In the genomic region with DNA sequence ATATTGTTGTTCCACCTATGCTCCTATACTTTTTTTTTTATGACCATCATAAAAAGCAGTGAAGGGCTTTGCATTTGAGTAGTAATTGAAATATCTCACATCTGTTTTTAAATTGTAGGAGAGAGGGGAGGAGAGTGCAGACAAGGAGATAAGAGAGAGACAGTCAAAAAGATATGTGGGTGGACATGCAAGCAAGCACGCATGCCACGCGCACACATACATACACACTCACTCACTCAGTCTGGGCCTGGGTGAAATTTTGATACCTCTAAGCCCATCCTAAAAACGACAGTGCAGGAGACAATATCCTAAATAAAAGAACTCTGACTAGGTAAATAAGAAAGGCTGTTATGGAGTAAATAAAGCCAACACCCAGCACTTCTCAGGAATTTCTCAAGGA, we compare ENCODE assay signal across 26 mouse cellular contexts. TPM values are rescaled to one million over a fixed set of nuclear protein-coding genes. Genes with fewer than 3 reads are reported as not detected.
A peak's percentile ranks its signal among the peaks of the same experiment; 100 is the strongest.
DNase-seq lines count a peak whose midpoint lies in the region; ATAC-seq lines count a peak whose summit lies in the region.
"Had no signal": no experiment of that assay in that cellular context is flagged by ENCODE, and none has a peak within 500 bp of the region (broad histone marks: within the 10 kb centered on the region; RNA-seq: fewer than 3 reads in every experiment).

No protein-coding gene starts in this region.

- H3K4me3 ChIP-seq in liver, embryonic 11.5 days (ENCODE audit: low read depth, low read length), result no peak overlapping the region
- no peak overlapping the region for H3K4me3 ChIP-seq in intestine, embryonic 16.5 days (ENCODE audit: low read length)
- H3K4me3 ChIP-seq in liver, embryonic 16.5 days (ENCODE audit: low read depth, low read length), result no peak overlapping the region
- no peak overlapping the region for H3K4me3 ChIP-seq in forebrain, embryonic 13.5 days
- H3K4me3 ChIP-seq: embryonic facial prominence, embryonic 10.5 days; embryonic facial prominence, embryonic 13.5 days; erythroblast, embryonic 14.5 days; forebrain, embryonic 12.5 days; gastrocnemius, adult 2 months; hindbrain, embryonic 12.5 days; hindbrain, embryonic 15.5 days had no signal

- H3K9me3 ChIP-seq in liver, embryonic 11.5 days (ENCODE audit: control insufficient read depth, low read length), result no peaks in the 10 kb centered on the region
- H3K9me3 ChIP-seq in intestine, embryonic 16.5 days (ENCODE audit: control insufficient read depth, low read length), result no peaks in the 10 kb centered on the region
- H3K9me3 ChIP-seq in liver, embryonic 16.5 days (replicated peaks; ENCODE audit: control insufficient read depth, low read length), result no peaks in the 10 kb centered on the region
- no peaks in the 10 kb centered on the region for H3K9me3 ChIP-seq in forebrain, embryonic 13.5 days (replicated peaks)
- H3K9me3 ChIP-seq: embryonic facial prominence, embryonic 10.5 days; embryonic facial prominence, embryonic 13.5 days; forebrain, embryonic 12.5 days; G1E; hindbrain, embryonic 12.5 days; hindbrain, embryonic 15.5 days had no signal

- no peaks in the 10 kb centered on the region for H3K27me3 ChIP-seq in liver, embryonic 11.5 days (replicated peaks; ENCODE audit: control insufficient read depth, insufficient read depth, low read length)
- no peaks in the 10 kb centered on the region for H3K27me3 ChIP-seq in intestine, embryonic 16.5 days (replicated peaks; ENCODE audit: control insufficient read depth, insufficient read depth, low read length)
- no peaks in the 10 kb centered on the region for H3K27me3 ChIP-seq in liver, embryonic 16.5 days (ENCODE audit: control insufficient read depth, insufficient read depth, low read depth, low read length)
- H3K27me3 ChIP-seq in forebrain, embryonic 13.5 days, result no peaks in the 10 kb centered on the region
- H3K27me3 ChIP-seq: CH12.LX; embryonic facial prominence, embryonic 13.5 days; forebrain, embryonic 12.5 days; hindbrain, embryonic 12.5 days; hindbrain, embryonic 15.5 days had no signal

- DNase-seq in liver, embryonic 11.5 days (ENCODE audit: low spot score), result no peak
- no peak for DNase-seq in liver
- DNase-seq: adrenal gland, adult 8-10 months; adrenal gland, postnatal 25 days; B cell, adult 2 months; cerebellum, adult 11-12 months; cerebellum, adult 8-10 months; cerebellum, postnatal 10 days; cerebellum, postnatal 36 days; embryo, embryonic 11 days; gastrocnemius, adult 2 months; gastrocnemius, postnatal 14 days had no signal

- peak; percentile 68 for ATAC-seq in liver, embryonic 11.5 days (replicated peaks; ENCODE audit: low FRiP score)
- ATAC-seq in intestine, embryonic 16.5 days, result peak; percentile 44; the same call in 1 of the 2 replicates
- peak; percentile 79 for ATAC-seq in liver, embryonic 16.5 days (ENCODE audit: low read depth)
- no peak for ATAC-seq in frontal cortex, adult (ENCODE audit: low TSS enrichment)
- no peak for ATAC-seq in forebrain, embryonic 13.5 days
- ATAC-seq: forebrain, embryonic 16.5 days had no signal

- 84% methylated on average over 4 of the region's 4 CpGs for WGBS in liver, embryonic 11.5 days
- 76% methylated on average over 4 of the region's 4 CpGs for WGBS in intestine, embryonic 16.5 days
- 58% methylated on average over 4 of the region's 4 CpGs for WGBS in liver, embryonic 16.5 days (ENCODE audit: insufficient replicate concordance)
- 93% methylated on average over 4 of the region's 4 CpGs for WGBS in forebrain, embryonic 13.5 days

- 0 out of 2 replicates have a peak, but pooled peaks cover 2% of the 10 kb centered on the region for H3K4me1 ChIP-seq in liver, embryonic 11.5 days (replicated peaks; ENCODE audit: control insufficient read depth, insufficient read depth, low read length)
- no peaks in the 10 kb centered on the region for H3K4me1 ChIP-seq in intestine, embryonic 16.5 days (ENCODE audit: control insufficient read depth, insufficient read depth, low read length)
- H3K4me1 ChIP-seq in liver, embryonic 16.5 days (ENCODE audit: control insufficient read depth, low read depth, low read length), result no peaks in the 10 kb centered on the region
- no peaks in the 10 kb centered on the region for H3K4me1 ChIP-seq in forebrain, embryonic 13.5 days
- H3K4me1 ChIP-seq: embryonic facial prominence, embryonic 10.5 days; embryonic facial prominence, embryonic 13.5 days; forebrain, embryonic 12.5 days; hindbrain, embryonic 12.5 days; hindbrain, embryonic 15.5 days had no signal

- H3K9ac ChIP-seq in liver, embryonic 11.5 days (ENCODE audit: low read depth, low read length), result no peak overlapping the region
- H3K9ac ChIP-seq in intestine, embryonic 16.5 days (ENCODE audit: low read depth, low read length), result no peak overlapping the region
- H3K9ac ChIP-seq in liver, embryonic 16.5 days (ENCODE audit: low read depth, low read length), result no peak overlapping the region
- H3K9ac ChIP-seq in forebrain, embryonic 13.5 days, result no peak overlapping the region
- H3K9ac ChIP-seq: embryonic facial prominence, embryonic 13.5 days; forebrain, embryonic 12.5 days; hindbrain, embryonic 12.5 days; hindbrain, embryonic 15.5 days had no signal

- H3K27ac ChIP-seq in liver, embryonic 11.5 days (ENCODE audit: low read depth, low read length), result no peak overlapping the region
- no peak overlapping the region for H3K27ac ChIP-seq in intestine, embryonic 16.5 days (ENCODE audit: low read length)
- no peak overlapping the region for H3K27ac ChIP-seq in liver, embryonic 16.5 days (ENCODE audit: low read length)
- no peak overlapping the region for H3K27ac ChIP-seq in forebrain, embryonic 13.5 days
- H3K27ac ChIP-seq: embryonic facial prominence, embryonic 10.5 days; embryonic facial prominence, embryonic 13.5 days; forebrain, embryonic 12.5 days; gastrocnemius, adult 2 months; hindbrain, embryonic 12.5 days; hindbrain, embryonic 15.5 days had no signal

- H3K4me2 ChIP-seq in liver, embryonic 11.5 days, result no peak overlapping the region
- H3K4me2 ChIP-seq in intestine, embryonic 16.5 days (ENCODE audit: low read depth, low read length), result no peak overlapping the region
- no peak overlapping the region for H3K4me2 ChIP-seq in liver, embryonic 16.5 days (ENCODE audit: low read depth, low read length)
- no peak overlapping the region for H3K4me2 ChIP-seq in forebrain, embryonic 13.5 days
- H3K4me2 ChIP-seq: embryonic facial prominence, embryonic 13.5 days; forebrain, embryonic 12.5 days; heart, embryonic 11.5 days; hindbrain, embryonic 12.5 days; hindbrain, embryonic 15.5 days had no signal

- H3K36me3 ChIP-seq in liver, embryonic 11.5 days (ENCODE audit: control insufficient read depth, insufficient read depth, low read length), result no peaks in the 10 kb centered on the region
- H3K36me3 ChIP-seq in intestine, embryonic 16.5 days (ENCODE audit: control insufficient read depth, insufficient read depth, low read length), result 0 out of 2 replicates have a peak, but pooled peaks cover 3% of the 10 kb centered on the region
- H3K36me3 ChIP-seq in liver, embryonic 16.5 days (ENCODE audit: control insufficient read depth, insufficient read depth), result no peaks in the 10 kb centered on the region
- no peaks in the 10 kb centered on the region; the same call in 1 of the 2 replicates for H3K36me3 ChIP-seq in forebrain, embryonic 13.5 days (ENCODE audit: poor library complexity, severe bottlenecking)
- H3K36me3 ChIP-seq: hindbrain, embryonic 15.5 days had no signal

RNA-seq across cellular contexts. Expression of gene Slf1, which starts 16.6 kb away (rescaled TPM):
- 33.5 and 34.2 TPM in 2 replicates for polyA plus RNA-seq in liver, embryonic 11.5 days (2014; fragmentation: Nextera tagmentation; extraction: Ambion mirVana)
- polyA plus RNA-seq in intestine, embryonic 16.5 days (2015; fragmentation: Nextera tagmentation; extraction: Ambion mirVana), result 17.2 and 20.8 TPM in 2 replicates
- 10.5 and 12.4 TPM in 2 replicates for polyA plus RNA-seq in liver, embryonic 16.5 days (2015; fragmentation: Nextera tagmentation; extraction: Ambion mirVana)
- polyA plus RNA-seq in forebrain, embryonic 13.5 days (2015; fragmentation: Nextera tagmentation; extraction: Ambion mirVana), result 69.7 and 69.8 TPM in 2 replicates

RNA-seq across cellular contexts. Expression of gene 2210408I21Rik, which starts 16.6 kb away (rescaled TPM):
- 4.7 and 6.0 TPM in 2 replicates for polyA plus RNA-seq in liver, embryonic 11.5 days (2014; fragmentation: Nextera tagmentation; extraction: Ambion mirVana)
- 4.1 and 4.9 TPM in 2 replicates for polyA plus RNA-seq in intestine, embryonic 16.5 days (2015; fragmentation: Nextera tagmentation; extraction: Ambion mirVana)
- polyA plus RNA-seq in liver, embryonic 16.5 days (2015; fragmentation: Nextera tagmentation; extraction: Ambion mirVana), result 1.6 TPM in 2 replicates
- 11.3 and 12.1 TPM in 2 replicates for polyA plus RNA-seq in forebrain, embryonic 13.5 days (2015; fragmentation: Nextera tagmentation; extraction: Ambion mirVana)
- polyA plus RNA-seq: erythroblast, embryonic 14.5 days had no signal

Comparison
In these comparisons a context has a peak if more than half of its experiments do, and no peak if none do; other contexts are left out.
1. ATAC-seq: peak in liver, embryonic 11.5 days (single experiment), intestine, embryonic 16.5 days (single experiment) and liver, embryonic 16.5 days (single experiment); none in frontal cortex, adult (single experiment) and forebrain, embryonic 13.5 days (single experiment).